Mouse (Mus musculus) neutrophil, adult 5-6 weeks (primary cell): ENCODE results near the gene Ltbp1. TPM values are rescaled to one million over a fixed set of nuclear protein-coding genes. Genes with fewer than 3 reads are reported as not detected.

Experiments used
- ATAC-seq: fragments of 151-379, 151-347 bp; 2 replicates; pipeline ENCODE4 v1.8.0; 2017; ENCODE audit warnings: mild to moderate bottlenecking, moderate TSS enrichment; ENCODE audit not compliant: insufficient number of reproducible peaks, poor library complexity, low FRiP score, severe bottlenecking; ENCODE audit errors: extremely low read depth
- total RNA-seq: library from RNA; stranded (forward); fragments of 200-1000 nt; gene quantifications from 2 replicates; pipeline ENCODE4 v1.2.3, GENCODE M21; 2017

Gene Ltbp1
- total RNA-seq, 1 experiment from 2014 or later, result 3.3 TPM

GRCm38 (mm10) chr17:75367486-75368155, 362.3 kb downstream of the Ltbp1 start:
- ATAC-seq, result no peak

GRCm38 (mm10) chr17:75368580-75368979, 363.2 kb downstream of the Ltbp1 start:
- ATAC-seq, result no peak

- no peak for ATAC-seq
Measured at GRCm38 (mm10) chr17:75369351-75369750, 364.0 kb downstream of the Ltbp1 start.

GRCm38 (mm10) chr17:75370120-75370519, 364.8 kb downstream of the Ltbp1 start:
- no peak for ATAC-seq

- no peak for ATAC-seq
Measured at GRCm38 (mm10) chr17:75371650-75372049, 366.3 kb downstream of the Ltbp1 start.

GRCm38 (mm10) chr17:75372371-75372770, 367.0 kb downstream of the Ltbp1 start:
- peak; percentile 64; the same call in 1 of the 2 replicates for ATAC-seq

GRCm38 (mm10) chr17:75374287-75375024, 369.1 kb downstream of the Ltbp1 start:
- ATAC-seq, result no peak

- no peak for ATAC-seq
Measured at GRCm38 (mm10) chr17:75378256-75378871, 373.0 kb downstream of the Ltbp1 start.

GRCm38 (mm10) chr17:75380167-75380566, 374.8 kb downstream of the Ltbp1 start:
- no peak for ATAC-seq

- no peak for ATAC-seq
Measured at GRCm38 (mm10) chr17:75388402-75388801, 383.0 kb downstream of the Ltbp1 start.

GRCm38 (mm10) chr17:75390142-75390541, 384.8 kb downstream of the Ltbp1 start:
- ATAC-seq, result no peak

GRCm38 (mm10) chr17:75391429-75392192, 386.2 kb downstream of the Ltbp1 start:
- no peak for ATAC-seq

GRCm38 (mm10) chr17:75406405-75406804, 401.0 kb downstream of the Ltbp1 start:
- ATAC-seq, result no peak

GRCm38 (mm10) chr17:75416861-75417260, 411.5 kb downstream of the Ltbp1 start:
- ATAC-seq, result no peak

GRCm38 (mm10) chr17:75434152-75434551, 428.8 kb downstream of the Ltbp1 start:
- ATAC-seq, result no peak

- ATAC-seq, result no peak
Measured at GRCm38 (mm10) chr17:75434871-75435270, 429.5 kb downstream of the Ltbp1 start.

- no peak for ATAC-seq
Measured at GRCm38 (mm10) chr17:75435599-75435998, 430.2 kb downstream of the Ltbp1 start, which contains the start of gene Rasgrp3. TSS of gene Rasgrp3 (plus strand) at chr17:75435896.

GRCm38 (mm10) chr17:75436095-75436494, 430.7 kb downstream of the Ltbp1 start:
- ATAC-seq, result 0 out of 2 replicates have a peak, but pooled peaks have one; percentile 55

- ATAC-seq, result no peak
Measured at GRCm38 (mm10) chr17:75436819-75437218, 431.5 kb downstream of the Ltbp1 start.
